Mouse (Mus musculus): ENCODE results near the gene Hax1. TPM values are rescaled to one million over a fixed set of nuclear protein-coding genes. Genes with fewer than 3 reads are reported as not detected.

Hax1 gene
- 116 TPM for polyA plus RNA-seq (2017; shearing (Covaris generic))

GRCm38 (mm10) chr3:89998612-89999054, at the start of gene Hax1:
Gene Hax1, minus strand, starts transcription at chr3:89998780.

GRCm38 (mm10) chr3:89963221-89963763, 35.3 kb downstream of the Hax1 start, which contains the start of gene Atp8b2:
Gene Atp8b2, minus strand, starts transcription at chr3:89963508.

Other genes with a start within 250 kb of the Hax1 start
- gene Chrnb2, start 234.1 kb downstream of the Hax1 start, polyA plus RNA-seq (2017; shearing (Covaris generic)), result 1.5 TPM
- 8.8 TPM for gene Ube2q1, start 225.2 kb downstream of the Hax1 start, polyA plus RNA-seq (2017; shearing (Covaris generic))
- gene She, start 167.4 kb downstream of the Hax1 start, polyA plus RNA-seq (2017; shearing (Covaris generic)), result 10.3 TPM
- 18.3 TPM for gene Il6ra, start 85.6 kb downstream of the Hax1 start, polyA plus RNA-seq (2017; shearing (Covaris generic))
- 33.3 TPM for gene Atp8b2, start 35.3 kb downstream of the Hax1 start, polyA plus RNA-seq (2017; shearing (Covaris generic))
- gene 4933434E20Rik, start 52.9 kb upstream of the Hax1 start, polyA plus RNA-seq (2017; shearing (Covaris generic)), result 166 TPM
- 273 TPM for gene Ubap2l, start 53.8 kb upstream of the Hax1 start, polyA plus RNA-seq (2017; shearing (Covaris generic))
- 1,000 TPM for gene Tpm3, start 73.9 kb upstream of the Hax1 start, polyA plus RNA-seq (2017; shearing (Covaris generic))
- 0.63 TPM for gene Nup210l, start 105.4 kb upstream of the Hax1 start, polyA plus RNA-seq (2017; shearing (Covaris generic))
- gene Rps27, start 214.9 kb upstream of the Hax1 start, polyA plus RNA-seq (2017; shearing (Covaris generic)), result 2,655 TPM
- not detected for gene Rab13, start 214.9 kb upstream of the Hax1 start, polyA plus RNA-seq (2017; shearing (Covaris generic))
- 194 TPM for gene Jtb, start 232.8 kb upstream of the Hax1 start, polyA plus RNA-seq (2017; shearing (Covaris generic))
- gene Creb3l4, start 244.7 kb upstream of the Hax1 start, polyA plus RNA-seq (2017; shearing (Covaris generic)), result not detected
- gene Slc39a1, start 249.4 kb upstream of the Hax1 start, polyA plus RNA-seq (2017; shearing (Covaris generic)), result 3.4 TPM